Mouse (Mus musculus) heart, embryonic 14.5 days (tissue): Measurements from ENCODE around the gene Itga9. TPM values are rescaled to one million over a fixed set of nuclear protein-coding genes. Genes with fewer than 3 reads are reported as not detected.

Experiments
- ATAC-seq: fragments of 200-750 bp; cut with Nextera tagmentation; 2 replicates; pipeline ENCODE4 v1.8.0; 2017; ENCODE audit warnings: low read depth, moderate TSS enrichment; ENCODE audit not compliant: insufficient number of reproducible peaks, insufficient read depth, low FRiP score
- H3K27ac ChIP-seq, 2 experiments: fragments of 200-500 bp in 1 of 2; fragments of 300-500 bp in 1 of 2; sonication (generic) in 1 of 2; replicated peaks in 1 of 2; 2 replicates each; pipeline ENCODE4 v1.5.1; 2012 to 2014; ENCODE audit warnings: low read depth in 2 of 2, low read length in 2 of 2, control low read depth in 1 of 2, mild to moderate bottlenecking in 1 of 2, mixed read lengths in 1 of 2; ENCODE audit not compliant: control insufficient read depth in 1 of 2, insufficient read depth in 1 of 2
- H3K27me3 ChIP-seq: fragments of 300-500 bp; sonication (generic); 2 replicates; pipeline ENCODE4 v1.6.1; 2014; ENCODE audit warnings: mild to moderate bottlenecking, low read length, control low read depth; ENCODE audit not compliant: control insufficient read depth, insufficient read depth
- H3K36me3 ChIP-seq: fragments of 300-500 bp; sonication (generic); 2 replicates; pipeline ENCODE4 v1.6.1; 2014; ENCODE audit warnings: mild to moderate bottlenecking, control low read depth, low read length, mixed read lengths; ENCODE audit not compliant: control insufficient read depth, insufficient read depth
- H3K4me1 ChIP-seq, 2 experiments: fragments of 200-500 bp in 1 of 2; fragments of 300-500 bp in 1 of 2; sonication (generic) in 1 of 2; 2 replicates each; pipeline ENCODE4 v1.6.1; 2012 to 2014; ENCODE audit warnings: low read length in 2 of 2, control low read depth in 1 of 2, mixed read lengths in 1 of 2; ENCODE audit not compliant: control insufficient read depth in 2 of 2, insufficient read depth in 2 of 2
- H3K4me2 ChIP-seq: fragments of 300-500 bp; sonication (generic); 2 replicates; pipeline ENCODE4 v1.6.1; 2014; ENCODE audit warnings: mild to moderate bottlenecking, low read length
- H3K4me3 ChIP-seq, 2 experiments: fragments of 200-500 bp in 1 of 2; fragments of 300-500 bp in 1 of 2; sonication (generic) in 1 of 2; 2 replicates each; pipeline ENCODE4 v1.5.1; 2012 to 2014; ENCODE audit warnings: low read length in 2 of 2, mild to moderate bottlenecking in 2 of 2, control low read depth in 1 of 2, low read depth in 1 of 2, moderate library complexity in 1 of 2; ENCODE audit not compliant: control insufficient read depth in 1 of 2, insufficient read depth in 1 of 2
- H3K9ac ChIP-seq: fragments of 300-500 bp; sonication (generic); 2 replicates; pipeline ENCODE4 v1.6.1; 2014; ENCODE audit warnings: mild to moderate bottlenecking, low read length
- H3K9me3 ChIP-seq: fragments of 300-500 bp; sonication (generic); 2 replicates; pipeline ENCODE4 v1.6.1; 2016; ENCODE audit warnings: low read length, control low read depth; ENCODE audit not compliant: control insufficient read depth
- WGBS: fragments of 180-500 bp; shearing (Covaris S2); extraction: QIAGEN DNeasy Blood & Tissue Kit; methylation state at CpG from one replicate; pipeline ENCODE4 v1.1.7; 2014; 5-methylcytosine and 5-hydroxymethylcytosine counted together
- polyA plus RNA-seq: library from polyadenylated mRNA; unstranded; fragments of >200 nt; fragmentation: Nextera tagmentation; extraction: Ambion mirVana; gene quantifications from 2 replicates; pipeline ENCODE4 v1.2.1, GENCODE M21; 2014

The Itga9 gene
- polyA plus RNA-seq, 1 experiment from 2014 or later: 15.2 TPM

- H3K4me3 ChIP-seq: no peak overlapping the region
Observed at GRCm38 (mm10) chr9:118618732-118619250, 12.3 kb downstream of the Itga9 start.

DNA sequence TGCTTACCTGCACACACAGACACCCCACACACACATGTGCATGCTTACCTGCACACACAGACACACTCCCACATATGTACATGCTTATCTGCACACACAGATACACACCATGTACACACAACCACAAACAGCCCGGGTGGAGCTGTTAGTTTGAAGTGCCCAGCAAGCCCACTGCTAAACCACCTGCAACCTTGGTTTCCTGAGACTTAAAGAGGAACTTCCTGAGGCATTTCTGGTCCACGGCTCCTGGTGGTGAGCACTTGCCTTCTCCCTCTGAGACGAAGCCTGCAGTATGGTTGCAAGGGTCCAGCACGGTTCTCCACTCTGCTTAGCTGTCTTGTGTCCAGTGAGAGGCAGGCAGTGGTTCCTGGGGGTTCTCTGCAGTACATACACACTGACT, 14.3 kb downstream of the Itga9 start:
- peaks cover 6 to 16% of the 10 kb centered on the region in 2 experiments; a peak in 2 of 4 replicates for H3K4me1 ChIP-seq
- H3K9ac ChIP-seq: no peak overlapping the region
- no peak overlapping the region for H3K4me3 ChIP-seq
- 61% methylated on average over 4 of the region's 4 CpGs for WGBS
- H3K4me2 ChIP-seq: no peak overlapping the region
- no peak for ATAC-seq
- no peaks in the 10 kb centered on the region for H3K9me3 ChIP-seq
- H3K36me3 ChIP-seq: 0 out of 2 replicates have a peak, but pooled peaks cover 4% of the 10 kb centered on the region
- no peaks in the 10 kb centered on the region for H3K27me3 ChIP-seq
- H3K27ac ChIP-seq: no peak overlapping the region

More at GRCm38 (mm10) chr9:118618732-118619250, 12.3 kb downstream of the Itga9 start:
- no peak overlapping the region for H3K27ac ChIP-seq
- H3K4me1 ChIP-seq: peaks cover 4 to 9% of the 10 kb centered on the region in 2 experiments; a peak in 2 of 4 replicates
- no peak overlapping the region for H3K4me2 ChIP-seq
- H3K9me3 ChIP-seq: no peaks in the 10 kb centered on the region
- no peak overlapping the region for H3K9ac ChIP-seq
- H3K27me3 ChIP-seq: no peaks in the 10 kb centered on the region
- no peak for ATAC-seq
- H3K36me3 ChIP-seq: 0 out of 2 replicates have a peak, but pooled peaks cover 4% of the 10 kb centered on the region
- 58% methylated on average over 3 of the region's 3 CpGs for WGBS

- ATAC-seq: no peak
- Histone ChIP-seq H3K9ac (no peak overlapping the region), H3K27me3 (no peaks in the 10 kb centered on the region)
Observed at GRCm38 (mm10) chr9:118621691-118622090, 15.2 kb downstream of the Itga9 start.

DNA sequence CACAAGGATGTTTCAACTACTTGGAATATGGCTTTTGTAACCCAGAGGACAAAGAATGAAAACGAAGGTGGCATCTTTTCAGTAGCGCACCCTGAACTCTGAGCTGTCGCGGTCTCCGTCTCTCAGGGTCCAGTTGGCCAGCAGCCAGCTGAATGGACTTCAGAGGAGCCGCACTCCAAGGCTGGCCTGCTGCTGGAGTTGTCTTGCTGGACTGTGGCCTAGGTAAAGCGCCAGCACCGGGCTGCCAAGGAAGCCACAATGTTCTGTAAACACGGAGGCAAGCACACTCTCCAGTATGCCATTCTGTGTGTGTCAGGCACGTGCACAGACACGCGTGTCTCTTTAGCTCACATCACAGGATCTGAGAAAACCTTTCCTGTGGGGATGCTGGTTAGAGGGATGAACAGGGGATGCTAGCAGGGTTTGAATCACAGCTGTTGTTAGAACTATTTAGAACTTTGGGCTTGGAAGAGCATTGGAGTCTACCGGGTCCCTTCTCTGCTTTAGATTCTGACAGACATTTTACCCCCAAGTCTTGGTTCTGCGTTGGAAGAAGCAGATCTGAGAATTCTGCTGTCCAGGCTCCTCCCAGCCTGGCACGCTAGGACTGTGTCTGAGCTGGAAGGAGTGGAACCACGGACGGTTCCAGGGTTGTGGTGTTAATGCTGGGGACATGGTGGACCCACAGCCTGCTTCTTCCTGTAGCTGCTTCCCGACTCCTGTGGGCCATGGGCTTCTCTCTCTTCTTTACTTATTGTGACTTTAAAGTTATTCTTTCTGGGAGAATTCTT, 16.1 kb downstream of the Itga9 start:
- no peak overlapping the region for H3K4me2 ChIP-seq
- ATAC-seq: no peak
- H3K9me3 ChIP-seq: no peaks in the 10 kb centered on the region
- H3K9ac ChIP-seq: no peak overlapping the region
- H3K27me3 ChIP-seq: no peaks in the 10 kb centered on the region
- H3K36me3 ChIP-seq: peaks cover 17% of the 10 kb centered on the region
- 78% methylated on average over 18 of the region's 18 CpGs for WGBS
- H3K4me3 ChIP-seq: no peak overlapping the region
- H3K4me1 ChIP-seq: peaks cover 7 to 16% of the 10 kb centered on the region in 2 experiments; a peak in 2 of 4 replicates
- H3K27ac ChIP-seq: no peak overlapping the region

More at GRCm38 (mm10) chr9:118621691-118622090, 15.2 kb downstream of the Itga9 start:
- Histone ChIP-seq H3K4me1 (peaks cover 7 to 16% of the 10 kb centered on the region in 2 experiments; a peak in 2 of 4 replicates), H3K36me3 (peaks cover 8% of the 10 kb centered on the region; the same call in 1 of the 2 replicates), H3K4me2 (no peak overlapping the region), H3K9me3 (no peaks in the 10 kb centered on the region), H3K4me3 (no peak overlapping the region), H3K27ac (no peak overlapping the region)
- WGBS: 86% methylated on average over 6 of the region's 6 CpGs

- H3K27me3 ChIP-seq: no peaks in the 10 kb centered on the region
- no peak overlapping the region for H3K4me2 ChIP-seq
- no peak for ATAC-seq
- H3K9ac ChIP-seq: no peak overlapping the region
- H3K4me3 ChIP-seq: no peak overlapping the region
- H3K9me3 ChIP-seq: no peaks in the 10 kb centered on the region
- WGBS: 71% methylated on average over 9 of the region's 9 CpGs
- H3K4me1 ChIP-seq: peaks cover 7 to 16% of the 10 kb centered on the region in 2 experiments; a peak in 2 of 4 replicates
- H3K27ac ChIP-seq: no peak overlapping the region
- peaks cover 25% of the 10 kb centered on the region for H3K36me3 ChIP-seq
Observed at GRCm38 (mm10) chr9:118623483-118623882, 17.0 kb downstream of the Itga9 start.

GRCm38 (mm10) chr9:118624146-118624545, 17.7 kb downstream of the Itga9 start:
- Histone ChIP-seq H3K4me1 (peaks cover 7 to 16% of the 10 kb centered on the region in 2 experiments; a peak in 2 of 4 replicates), H3K4me3 (no peak overlapping the region), H3K4me2 (no peak overlapping the region), H3K27me3 (no peaks in the 10 kb centered on the region), H3K27ac (no peak overlapping the region), H3K9ac (no peak overlapping the region), H3K9me3 (no peaks in the 10 kb centered on the region), H3K36me3 (peaks cover 28% of the 10 kb centered on the region)
- no peak for ATAC-seq
- WGBS: 64% methylated on average over 7 of the region's 7 CpGs

GRCm38 (mm10) chr9:118629763-118630379, 23.4 kb downstream of the Itga9 start:
- ATAC-seq: peak; percentile 42; the same call in 1 of the 2 replicates
- peaks cover 5 to 9% of the 10 kb centered on the region in 2 experiments for H3K4me1 ChIP-seq
- WGBS: 59% methylated on average over 6 of the region's 6 CpGs
- no peak overlapping the region for H3K27ac ChIP-seq
- no peaks in the 10 kb centered on the region for H3K9me3 ChIP-seq
- H3K4me2 ChIP-seq: no peak overlapping the region
- no peaks in the 10 kb centered on the region for H3K27me3 ChIP-seq
- H3K36me3 ChIP-seq: peaks cover 47% of the 10 kb centered on the region
- H3K4me3 ChIP-seq: no peak overlapping the region
- no peak overlapping the region for H3K9ac ChIP-seq
